Mouse (Mus musculus) heart, adult 18-20 months (tissue): ENCODE data around the gene Ube2e2. TPM values are rescaled to one million over a fixed set of nuclear protein-coding genes. Genes with fewer than 3 reads are reported as not detected.
"Not testable (repeated sequence)": the region's sequence is repeated elsewhere in the genome, so short reads cannot be mapped to it uniquely, and the experiment has no call there.

Experiments used
- DNase-seq, 2 experiments: peaks; one replicate each; pipeline ENCODE4 v3.0.0; 2021 to 2022; ENCODE audit warnings: mixed read lengths in 1 of 2
- total RNA-seq, 2 experiments: library from RNA; stranded (reverse); gene quantifications; 2 replicates each; pipeline ENCODE4 v1.2.3; 2021

The Ube2e2 gene
- total RNA-seq, 2 experiments from 2014 or later = 18.9 to 20.5 TPM

GRCm38 (mm10) chr14:18637739-18638138, 256.3 kb downstream of the Ube2e2 start:
- no peak for DNase-seq

- DNase-seq = no peak
Measured at GRCm38 (mm10) chr14:18628170-18628569, 265.9 kb downstream of the Ube2e2 start.

GRCm38 (mm10) chr14:18618603-18619002, 275.5 kb downstream of the Ube2e2 start:
- DNase-seq = no peak

- no peak for DNase-seq
Measured at GRCm38 (mm10) chr14:18601927-18602326, 292.1 kb downstream of the Ube2e2 start.

GRCm38 (mm10) chr14:18586239-18587034, 307.6 kb downstream of the Ube2e2 start:
- no peak for DNase-seq

GRCm38 (mm10) chr14:18581735-18582134, 312.3 kb downstream of the Ube2e2 start:
- no peak for DNase-seq

- DNase-seq = no peak
Measured at GRCm38 (mm10) chr14:18574756-18575155, 319.3 kb downstream of the Ube2e2 start.

- no peak for DNase-seq
Measured at GRCm38 (mm10) chr14:18574130-18574721, 319.8 kb downstream of the Ube2e2 start.

GRCm38 (mm10) chr14:18573286-18573956, 320.6 kb downstream of the Ube2e2 start:
- no peak for DNase-seq

- DNase-seq = no peak
Measured at GRCm38 (mm10) chr14:18572852-18573251, 321.2 kb downstream of the Ube2e2 start.

- no peak for DNase-seq
Measured at GRCm38 (mm10) chr14:18569615-18570014, 324.5 kb downstream of the Ube2e2 start.

GRCm38 (mm10) chr14:18564999-18565398, 329.1 kb downstream of the Ube2e2 start:
- not testable (repeated sequence) for DNase-seq

GRCm38 (mm10) chr14:18555287-18555686, 338.8 kb downstream of the Ube2e2 start:
- no peak for DNase-seq

- DNase-seq = no peak
Measured at GRCm38 (mm10) chr14:18554627-18554988, 339.5 kb downstream of the Ube2e2 start.

- DNase-seq = no peak
Measured at GRCm38 (mm10) chr14:18553987-18554626, 340.0 kb downstream of the Ube2e2 start.

- DNase-seq = no peak
Measured at GRCm38 (mm10) chr14:18547541-18547940, 346.5 kb downstream of the Ube2e2 start.

GRCm38 (mm10) chr14:18539092-18539491, 355.0 kb downstream of the Ube2e2 start:
- not testable (repeated sequence) for DNase-seq

- DNase-seq = no peak
Measured at GRCm38 (mm10) chr14:18530899-18531298, 363.2 kb downstream of the Ube2e2 start.

GRCm38 (mm10) chr14:18530496-18530895, 363.6 kb downstream of the Ube2e2 start:
- no peak for DNase-seq
